Mouse (Mus musculus): ENCODE measurements around the gene Ccpg1. TPM values are rescaled to one million over a fixed set of nuclear protein-coding genes. Genes with fewer than 3 reads are reported as not detected.

Gene Ccpg1
- total RNA-seq (2021): 10 to 100 TPM; 87.4 to 93.7 TPM
- long read RNA-seq, experiment 1, transcript Ccpg1-208 (8 exons, 2,939 nt): major isoform, 5 of 117 reads
- long read RNA-seq, experiment 1, partial matches to known transcripts: 23 of 117 reads
- long read RNA-seq, experiment 1, other reads (novel, unspliced or antisense): 87 of 117 reads
- long read RNA-seq, experiment 2, transcript Ccpg1-208 (8 exons, 2,939 nt): major isoform, 6 of 147 reads
- long read RNA-seq, experiment 2, partial matches to known transcripts: 39 of 147 reads
- long read RNA-seq, experiment 2, other reads (novel, unspliced or antisense): 99 of 147 reads

- DNase-seq (ENCODE audit: low spot score): peak; percentile 95
These were observed at the start of gene Ccpg1, which contains the start of gene Ccpg1os for GRCm38 (mm10) chr9:72985250-72986220. Ccpg1 (plus strand) TSS chr9:72985429. Ccpg1os (minus strand) TSS chr9:72985382.

- no peak for DNase-seq (ENCODE audit: low spot score)
These were observed 48.9 kb upstream of the Ccpg1 start for GRCm38 (mm10) chr9:72936301-72936700.

GRCm38 (mm10) chr9:72943424-72943823 is 41.8 kb upstream of the Ccpg1 start:
- DNase-seq (ENCODE audit: low spot score): no peak

GRCm38 (mm10) chr9:72944286-72944685 is 40.9 kb upstream of the Ccpg1 start:
- DNase-seq (ENCODE audit: low spot score): no peak

- DNase-seq (ENCODE audit: low spot score): no peak
These were observed 38.2 kb upstream of the Ccpg1 start for GRCm38 (mm10) chr9:72947010-72947409.

- no peak for DNase-seq (ENCODE audit: low spot score)
These were observed 35.7 kb upstream of the Ccpg1 start for GRCm38 (mm10) chr9:72949572-72949971.

GRCm38 (mm10) chr9:72954746-72955145 is 30.5 kb upstream of the Ccpg1 start:
- DNase-seq (ENCODE audit: low spot score): no peak

GRCm38 (mm10) chr9:72955546-72955945 is 29.7 kb upstream of the Ccpg1 start:
- DNase-seq (ENCODE audit: low spot score): peak; percentile 32

GRCm38 (mm10) chr9:72958521-72959450 is 26.4 kb upstream of the Ccpg1 start, which contains the start of the genes Dyx1c1 and Gm44503:
Dyx1c1 (plus strand) TSS chr9:72958785.
Gm44503 (plus strand) TSS chr9:72958852.
- DNase-seq (ENCODE audit: low spot score): peak; percentile 72

- no peak for DNase-seq (ENCODE audit: low spot score)
These were observed 23.9 kb upstream of the Ccpg1 start for GRCm38 (mm10) chr9:72961346-72961745.

GRCm38 (mm10) chr9:72961959-72962358 is 23.3 kb upstream of the Ccpg1 start:
- no peak for DNase-seq (ENCODE audit: low spot score)

GRCm38 (mm10) chr9:72968349-72969061 is 16.7 kb upstream of the Ccpg1 start:
- DNase-seq (ENCODE audit: low spot score): peak; percentile 34

GRCm38 (mm10) chr9:72969874-72970273 is 15.4 kb upstream of the Ccpg1 start:
- DNase-seq (ENCODE audit: low spot score): no peak

GRCm38 (mm10) chr9:72972435-72972834 is 12.8 kb upstream of the Ccpg1 start:
- DNase-seq (ENCODE audit: low spot score): no peak

GRCm38 (mm10) chr9:72972984-72973383 is 12.2 kb upstream of the Ccpg1 start:
- DNase-seq (ENCODE audit: low spot score): no peak

- DNase-seq (ENCODE audit: low spot score): no peak
These were observed 10.5 kb upstream of the Ccpg1 start for GRCm38 (mm10) chr9:72974734-72975133.

GRCm38 (mm10) chr9:72975242-72975641 is 10.0 kb upstream of the Ccpg1 start:
- DNase-seq (ENCODE audit: low spot score): no peak

GRCm38 (mm10) chr9:72983066-72983465 is 2.2 kb upstream of the Ccpg1 start:
- no peak for DNase-seq (ENCODE audit: low spot score)

GRCm38 (mm10) chr9:72987703-72988102 is 2.5 kb downstream of the Ccpg1 start:
- DNase-seq (ENCODE audit: low spot score): no peak

- no peak for DNase-seq (ENCODE audit: low spot score)
These were observed 3.5 kb downstream of the Ccpg1 start for GRCm38 (mm10) chr9:72988706-72989105.
